Mouse (Mus musculus): ENCODE measurements around the gene Cavin4.
"Not testable (repeated sequence)": the region's sequence is repeated elsewhere in the genome, so short reads cannot be mapped to it uniquely, and the experiment has no call there.

The Cavin4 gene

DNA sequence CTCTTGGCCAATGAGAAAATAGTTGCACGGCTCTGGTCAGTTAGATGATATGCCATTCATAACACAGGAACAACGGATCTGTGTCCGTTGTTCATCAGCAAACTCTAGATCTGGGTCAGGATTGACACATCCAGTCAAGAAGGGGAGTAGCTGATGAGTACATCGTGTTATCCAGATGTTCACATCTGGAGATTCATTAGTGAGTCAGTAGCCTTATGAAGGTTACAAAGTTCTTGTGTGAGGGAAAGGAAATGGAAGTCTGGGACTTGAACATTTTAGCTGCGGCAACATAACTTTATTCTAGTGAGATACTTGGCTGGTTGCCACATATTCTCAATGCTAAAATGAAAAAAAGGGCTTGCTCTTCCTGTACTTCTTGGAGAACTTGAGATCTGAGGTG is 9.6 kb downstream of the Cavin4 start:
- no peak for DNase-seq (ENCODE audit: low spot score in 2 of 2)

GRCm38 (mm10) chr4:48674412-48674811 is 11.1 kb downstream of the Cavin4 start:
- no peak for DNase-seq (ENCODE audit: low spot score in 2 of 2)

DNA sequence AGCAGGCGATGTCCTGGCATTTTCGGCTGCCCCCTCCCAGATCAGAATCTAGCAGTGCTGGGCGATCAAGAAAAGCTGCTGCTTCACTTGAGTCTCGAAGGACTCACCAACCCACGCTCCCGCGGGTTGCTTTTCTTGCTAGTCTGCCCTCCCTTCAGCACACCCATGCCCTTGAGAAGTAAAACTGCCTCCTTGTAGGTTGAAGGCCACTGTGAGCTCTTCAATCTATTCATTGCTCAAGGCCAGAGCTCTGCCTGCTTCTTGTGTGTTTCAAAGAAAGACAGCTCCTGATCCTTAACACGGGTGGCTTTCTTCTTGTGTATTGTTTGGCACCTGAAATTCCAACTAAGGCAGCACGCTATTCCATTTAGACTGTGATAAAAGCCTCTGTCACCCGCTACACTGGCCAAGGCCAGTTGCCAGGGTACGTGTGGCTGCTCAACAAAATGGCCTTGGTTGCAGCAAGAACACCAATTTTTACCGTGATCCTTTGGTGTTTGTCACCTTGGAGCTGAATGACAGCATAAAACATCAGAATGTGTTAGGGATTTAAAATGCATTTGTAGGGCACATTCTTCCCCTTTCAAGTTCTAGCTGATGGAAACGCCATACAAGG is 13.4 kb downstream of the Cavin4 start:
- DNase-seq (ENCODE audit: low spot score in 2 of 2) = no peak

DNA sequence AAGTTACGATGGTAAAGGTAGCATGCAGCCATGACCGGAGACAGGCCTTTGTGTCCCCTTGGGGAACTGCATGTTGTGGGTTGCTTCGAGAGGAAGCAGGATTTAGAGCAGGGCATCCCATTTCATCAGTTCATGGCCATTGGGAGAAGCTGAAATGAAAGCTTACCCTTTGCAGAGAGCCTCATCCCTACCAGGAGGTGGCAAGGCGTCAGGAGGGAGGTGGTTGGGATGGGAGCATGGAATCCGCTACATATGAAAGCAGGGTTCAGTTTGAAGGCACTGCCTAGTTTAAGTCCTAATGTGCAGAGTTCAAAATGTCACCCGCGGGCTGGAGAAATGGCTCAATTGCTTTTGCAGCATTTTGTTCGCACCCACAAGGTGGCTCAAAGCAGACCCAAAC is 14.0 kb downstream of the Cavin4 start:
- DNase-seq (ENCODE audit: low spot score in 2 of 2) = no peak

DNA sequence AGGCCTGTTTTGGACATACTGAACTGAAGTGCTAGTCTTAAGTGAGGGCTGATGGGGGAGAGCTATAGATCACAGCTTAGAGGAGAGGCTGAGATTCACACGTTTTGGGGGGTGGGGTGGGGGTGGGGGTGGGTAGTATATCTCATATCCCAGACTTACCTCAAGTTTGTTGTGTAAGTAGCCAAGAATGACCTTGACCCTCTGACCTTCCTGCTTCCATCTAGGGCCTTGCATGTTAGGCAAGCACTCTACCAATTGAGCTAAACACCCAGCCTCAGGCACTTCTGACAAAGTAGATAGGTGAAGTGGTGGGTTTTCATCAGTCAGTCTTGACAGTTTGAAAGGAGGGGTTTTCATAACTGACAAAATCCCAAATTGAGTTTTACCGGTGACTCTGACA is 14.5 kb downstream of the Cavin4 start:
- DNase-seq (ENCODE audit: low spot score in 2 of 2) = no peak

DNA sequence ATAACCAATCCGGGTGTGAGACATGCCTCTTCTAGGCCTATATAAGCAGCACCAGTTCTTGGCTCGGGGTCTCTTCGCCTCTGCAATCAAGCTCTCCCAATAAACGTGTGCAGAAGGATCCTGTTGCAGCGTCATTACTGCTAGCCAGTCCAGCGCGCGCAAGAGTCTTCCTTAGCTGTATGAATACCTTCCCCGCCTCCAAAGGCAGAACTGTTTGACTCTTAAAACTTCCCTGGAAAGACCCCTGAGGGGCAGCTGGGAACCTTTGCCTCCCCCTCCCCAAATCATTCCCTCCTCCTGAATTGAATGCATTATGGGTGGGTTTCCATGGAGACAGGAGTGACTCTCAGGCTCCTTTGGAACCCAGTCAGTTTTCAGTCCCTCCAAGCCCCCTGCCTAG is 15.5 kb downstream of the Cavin4 start:
- DNase-seq (ENCODE audit: low spot score in 2 of 2) = no peak

DNA sequence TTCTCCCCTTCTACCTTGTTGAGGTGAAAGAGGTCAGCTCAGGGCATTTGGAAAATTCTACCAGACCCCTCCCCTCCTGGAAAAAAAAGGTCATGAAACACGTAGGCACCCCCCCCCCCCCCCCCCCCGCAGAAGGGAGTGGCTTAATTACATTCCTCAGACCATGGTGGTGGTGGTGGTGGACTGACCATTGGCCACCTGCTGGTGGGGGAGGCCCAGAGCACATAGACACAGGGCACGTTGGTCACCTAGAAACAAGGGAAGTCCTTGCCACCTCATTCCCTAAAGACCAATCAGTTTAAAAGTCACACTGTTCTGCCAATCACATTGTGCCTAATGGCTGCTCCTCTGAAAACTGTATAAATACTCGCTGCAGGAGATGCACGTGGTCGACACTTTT is 16.4 kb downstream of the Cavin4 start:
- not testable (repeated sequence) for DNase-seq (ENCODE audit: low spot score in 2 of 2)

- DNase-seq (ENCODE audit: low spot score in 2 of 2) = no peak
Observed at GRCm38 (mm10) chr4:48680214-48680613, 16.9 kb downstream of the Cavin4 start.

GRCm38 (mm10) chr4:48680648-48681343 is 17.5 kb downstream of the Cavin4 start:
- DNase-seq (ENCODE audit: low spot score in 2 of 2) = no peak

- DNase-seq (ENCODE audit: low spot score in 2 of 2) = no peak
Observed at GRCm38 (mm10) chr4:48683126-48683525, 19.8 kb downstream of the Cavin4 start.

DNA sequence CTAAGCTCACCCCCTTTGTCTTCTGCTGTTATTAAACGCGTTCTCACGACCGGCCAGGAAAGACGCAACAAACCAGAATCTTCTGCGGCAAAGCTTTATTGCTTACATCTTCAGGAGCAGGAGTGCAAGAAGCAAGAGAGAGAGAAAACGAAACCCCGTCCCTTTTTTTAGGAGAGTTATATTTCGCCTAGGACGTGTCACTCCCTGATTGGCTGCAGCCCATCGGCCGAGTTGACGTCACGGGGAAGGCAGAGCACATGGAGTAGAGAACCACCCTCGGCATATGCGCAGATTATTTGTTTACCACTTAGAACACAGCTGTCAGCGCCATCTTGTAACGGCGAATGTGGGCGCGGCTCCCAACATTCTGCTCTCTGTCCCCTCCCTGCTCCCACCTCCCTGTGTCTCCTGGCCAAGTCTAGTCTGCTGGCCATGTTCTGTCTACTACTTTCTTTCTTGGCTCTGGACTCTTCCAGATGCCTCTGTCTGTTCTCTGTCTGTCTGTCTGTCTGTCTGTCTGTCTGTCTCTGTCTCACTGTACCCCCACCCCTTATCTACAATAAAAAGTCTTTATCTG is 20.4 kb downstream of the Cavin4 start:
- not testable (repeated sequence) for DNase-seq (ENCODE audit: low spot score in 2 of 2)

GRCm38 (mm10) chr4:48684593-48685187 is 21.4 kb downstream of the Cavin4 start:
- DNase-seq (ENCODE audit: low spot score in 2 of 2) = no peak

DNA sequence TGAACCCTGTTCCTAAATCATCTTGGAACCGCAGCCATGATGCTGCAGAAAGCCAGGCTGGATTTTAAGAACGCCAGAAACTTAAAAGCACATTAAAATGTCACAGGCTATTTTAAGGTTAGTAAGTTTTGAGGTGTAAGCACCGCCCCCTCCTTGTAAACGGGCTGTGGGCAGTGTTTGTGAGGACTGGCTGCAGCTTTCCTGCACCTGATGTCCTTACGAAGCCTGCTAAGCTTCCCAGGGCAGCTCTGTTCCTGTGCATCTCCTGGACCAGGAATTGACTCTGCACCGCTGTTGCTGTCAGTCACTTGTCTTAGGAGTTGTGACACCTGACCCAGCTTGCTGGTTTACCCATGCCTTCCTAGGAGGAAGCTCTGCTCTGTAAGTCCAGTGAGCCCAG is 24.8 kb downstream of the Cavin4 start:
- no peak for DNase-seq (ENCODE audit: low spot score in 2 of 2)

GRCm38 (mm10) chr4:48690640-48691039 is 27.3 kb downstream of the Cavin4 start:
- DNase-seq (ENCODE audit: low spot score in 2 of 2) = no peak

GRCm38 (mm10) chr4:48691793-48692437 is 28.6 kb downstream of the Cavin4 start:
- DNase-seq (ENCODE audit: low spot score in 2 of 2) = no peak

GRCm38 (mm10) chr4:48692736-48693292 is 29.5 kb downstream of the Cavin4 start:
- no peak for DNase-seq (ENCODE audit: low spot score in 2 of 2)

DNA sequence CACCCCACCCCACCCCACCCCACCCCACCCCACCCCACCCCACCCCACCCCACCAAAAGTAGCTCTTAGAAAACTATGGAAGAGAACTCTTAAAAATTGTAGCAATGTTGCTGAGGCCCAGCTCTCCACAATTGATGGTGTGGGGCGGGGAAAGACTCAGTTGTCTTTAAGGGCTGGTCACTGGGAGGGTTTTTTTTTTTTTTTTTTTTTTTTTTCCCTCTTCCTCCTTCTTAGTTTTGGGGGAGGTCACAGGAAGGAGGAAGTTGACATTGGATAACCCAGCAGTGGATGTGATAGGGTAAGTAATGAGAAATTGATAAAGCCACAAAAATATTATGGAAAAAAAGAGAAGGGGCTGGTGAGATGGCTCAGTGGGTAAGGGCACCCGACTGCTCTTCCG is 33.4 kb downstream of the Cavin4 start:
- DNase-seq (ENCODE audit: low spot score in 2 of 2) = no peak

DNA sequence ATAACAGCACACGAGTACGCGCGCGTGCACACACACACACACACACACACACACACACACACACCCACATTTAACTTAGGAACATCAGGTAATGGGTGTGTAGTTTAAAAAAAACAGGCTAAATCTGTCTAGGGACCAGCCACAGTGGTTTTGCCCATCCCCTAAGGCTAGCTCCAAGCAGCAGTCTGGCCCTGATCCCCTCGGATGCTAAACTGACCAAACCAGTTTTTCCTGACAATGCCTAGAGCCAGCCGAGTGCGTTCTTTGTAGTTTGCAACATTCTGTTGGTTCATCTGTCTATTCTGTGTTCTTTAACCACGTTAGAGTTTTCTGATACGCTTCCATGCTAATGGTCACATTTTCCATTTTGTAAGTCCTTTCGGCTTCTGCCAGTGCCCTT is 34.0 kb downstream of the Cavin4 start:
- no peak for DNase-seq (ENCODE audit: low spot score in 2 of 2)

DNA sequence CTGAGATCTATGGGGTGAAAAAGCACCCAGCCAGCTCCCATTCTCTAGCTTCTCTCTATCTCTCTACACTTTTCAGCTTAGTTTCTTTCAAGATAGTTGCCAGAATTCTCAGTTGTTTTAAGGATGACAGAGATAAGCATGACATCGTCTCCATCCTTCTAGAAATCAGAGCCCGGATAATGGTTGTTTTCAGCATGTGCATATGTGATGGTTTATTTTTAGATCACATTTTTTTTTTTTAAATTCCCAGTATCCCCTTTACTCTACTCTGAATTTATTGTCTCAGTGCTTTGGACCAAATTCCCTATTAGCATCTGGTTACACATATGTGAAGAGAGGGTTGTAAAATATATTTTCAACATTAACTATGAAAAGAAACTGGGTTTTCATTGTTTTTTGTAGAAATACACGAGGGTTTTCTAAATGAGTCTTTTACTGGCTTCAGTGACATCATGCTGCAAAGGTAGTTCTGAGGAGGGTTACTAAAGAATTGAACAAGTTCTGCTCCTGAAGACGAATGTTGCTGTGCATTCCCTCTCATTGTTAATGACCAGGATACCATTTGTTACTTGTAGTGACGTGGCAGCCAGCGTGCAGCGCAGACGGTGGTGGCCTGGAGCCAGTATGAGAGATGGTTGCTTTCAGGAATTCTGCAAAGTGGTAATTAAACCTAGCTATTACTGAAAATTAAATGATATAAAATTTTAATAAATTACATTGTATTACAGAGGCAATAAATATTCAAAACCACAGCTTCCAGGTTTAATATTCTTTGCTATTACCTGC is 52.7 kb downstream of the Cavin4 start:
- no peak for DNase-seq (ENCODE audit: low spot score in 2 of 2)

GRCm38 (mm10) chr4:48716817-48717216 is 53.5 kb downstream of the Cavin4 start:
- DNase-seq (ENCODE audit: low spot score in 2 of 2) = no peak

Measured in spleen, postnatal 4 days (tissue).